Mouse (Mus musculus): ENCODE data around the gene Unc5cl. TPM values are rescaled to one million over a fixed set of nuclear protein-coding genes. Genes with fewer than 3 reads are reported as not detected.

Gene Unc5cl
- 17.2 TPM for total RNA-seq (2023)

GRCm38 (mm10) chr17:48454688-48455087, at the start of gene Unc5cl:
Unc5cl (plus strand) TSS chr17:48454901.

GRCm38 (mm10) chr17:48409380-48410298, 45.1 kb upstream of the Unc5cl start, which contains the start of the genes Nfya and Oard1:
Nfya (minus strand) TSS chr17:48409906.
Oard1 (plus strand) TSS chr17:48410014.

DNA sequence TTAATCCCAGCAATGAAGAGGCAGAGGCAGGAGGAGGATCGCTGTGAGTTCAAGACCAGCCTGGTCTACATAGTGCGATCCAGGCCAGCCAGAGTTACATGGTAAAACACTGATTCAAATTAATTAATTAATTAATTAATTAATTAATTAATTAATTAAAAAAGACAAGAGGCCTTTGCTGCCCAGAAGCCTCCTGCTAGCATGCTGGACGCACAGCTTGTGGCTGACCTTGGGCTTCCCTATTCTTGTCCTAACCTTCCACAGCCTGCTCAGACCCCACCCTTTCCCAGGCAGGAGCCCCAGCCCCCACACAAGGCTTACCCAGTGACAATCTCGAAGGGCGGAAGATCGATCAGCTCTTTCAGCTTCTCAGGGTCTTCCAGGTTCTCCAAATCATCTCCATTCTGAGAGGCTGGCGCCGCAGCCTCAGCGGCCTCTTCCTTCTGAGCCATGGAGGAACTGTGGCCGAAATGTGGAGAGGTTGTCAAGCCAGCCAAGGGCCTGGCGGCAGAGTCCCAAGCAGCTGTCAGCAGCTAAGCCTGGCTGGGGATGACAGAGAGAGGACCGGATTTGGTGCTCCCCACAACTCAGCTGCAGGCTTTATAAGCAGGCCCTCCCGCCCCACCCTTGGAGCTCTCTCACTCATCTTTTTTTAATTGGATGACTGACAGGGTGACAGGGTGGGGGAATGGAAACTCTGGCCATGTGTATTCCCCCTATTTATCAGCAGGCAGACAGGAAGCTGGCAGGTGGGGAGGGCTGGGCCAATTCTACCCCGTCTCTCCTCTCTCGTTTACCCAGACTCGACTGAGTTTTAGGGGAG, 22.3 kb upstream of the Unc5cl start, which contains the start of gene Apobec2:
TSS of gene Apobec2 (minus strand) at position 773 of the 823 bp plus-strand sequence.

DNA sequence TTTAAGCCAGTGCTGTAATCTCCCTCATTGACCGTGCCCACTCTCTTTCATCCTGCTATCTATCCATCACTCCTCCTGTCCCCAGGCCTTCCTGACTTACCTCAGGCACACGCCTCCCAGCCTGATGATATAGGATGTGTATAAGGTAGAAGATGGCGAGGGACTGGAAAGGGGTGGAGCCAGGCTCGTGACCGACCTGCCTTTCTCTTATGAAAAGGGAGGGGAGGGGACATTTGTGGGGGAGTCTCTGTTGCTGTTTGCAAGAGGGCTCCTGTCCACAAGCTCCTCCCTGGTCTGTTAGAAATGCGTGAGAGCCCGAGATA, 3.4 kb upstream of the Unc5cl start, which contains the start of gene Tspo2:
TSS of gene Tspo2 (minus strand) at position 170 of the 323 bp plus-strand sequence.

Other genes with a start within 250 kb of the Unc5cl start
- gene Trem1, start 222.1 kb upstream of the Unc5cl start, total RNA-seq (2023), result 1.2 TPM
- gene Trem3, start 207.1 kb upstream of the Unc5cl start, total RNA-seq (2023), result 0.89 TPM
- gene Treml4, start 190.6 kb upstream of the Unc5cl start, total RNA-seq (2023), result 2.9 TPM
- 78.0 TPM for gene Treml2, start 155.4 kb upstream of the Unc5cl start, total RNA-seq (2023)
- gene B430306N03Rik, start 138.8 kb upstream of the Unc5cl start, total RNA-seq (2023), result 3.5 TPM
- not detected for gene Trem2, start 108.5 kb upstream of the Unc5cl start, total RNA-seq (2023)
- not detected for gene Treml1, start 95.0 kb upstream of the Unc5cl start, total RNA-seq (2023)
- gene Nfya, start 45.0 kb upstream of the Unc5cl start, total RNA-seq (2023), result 75.1 TPM
- 28.4 TPM for gene Oard1, start 44.9 kb upstream of the Unc5cl start, total RNA-seq (2023)
- 2.9 TPM for gene Apobec2, start 22.0 kb upstream of the Unc5cl start, total RNA-seq (2023)
- 1.3 TPM for gene Tspo2, start 3.4 kb upstream of the Unc5cl start, total RNA-seq (2023)